Mouse (Mus musculus): ENCODE data around the gene Gm5089.

- TF ChIP-seq CTCF (IDR thresholded peaks at IDR 0.05; ENCODE audit: borderline replicate concordance, extremely low read depth, insufficient read depth, insufficient read length) (no peak), POLR2A (IDR thresholded peaks at IDR 0.05; ENCODE audit: borderline replicate concordance, extremely low read depth, insufficient read depth, insufficient read length, poor library complexity, severe bottlenecking) (no peak)
Measured at GRCm38 (mm10) chr14:122386281-122387130, 64.4 kb downstream of the Gm5089 start.
